Mouse (Mus musculus) layer of hippocampus, adult 8-10 months (tissue): ENCODE results near the gene Rpl18a. TPM values are rescaled to one million over a fixed set of nuclear protein-coding genes. Genes with fewer than 3 reads are reported as not detected.

Source experiments
- DNase-seq, 2 experiments: peaks; one replicate each; pipeline ENCODE4 v3.0.0; 2022; ENCODE audit warnings: low spot score in 2 of 2
- microRNA-seq, 2 experiments: library from miRNA; unstranded; fragments of <30 nt; microRNA quantifications; one replicate each; pipeline ENCODE4 v1.2.0; 2022
- total RNA-seq, 4 experiments: library from RNA; stranded (reverse); gene quantifications; 2 replicates each; pipeline ENCODE4 v1.2.4; 2022

Gene Rpl18a
- total RNA-seq, 4 experiments from 2014 or later: 619 to 893 (median 714) TPM

- DNase-seq: peak; percentile 71 to 78
Measured at GRCm38 (mm10) chr8:70856541-70857197, 40.5 kb downstream of the Rpl18a start.

DNA sequence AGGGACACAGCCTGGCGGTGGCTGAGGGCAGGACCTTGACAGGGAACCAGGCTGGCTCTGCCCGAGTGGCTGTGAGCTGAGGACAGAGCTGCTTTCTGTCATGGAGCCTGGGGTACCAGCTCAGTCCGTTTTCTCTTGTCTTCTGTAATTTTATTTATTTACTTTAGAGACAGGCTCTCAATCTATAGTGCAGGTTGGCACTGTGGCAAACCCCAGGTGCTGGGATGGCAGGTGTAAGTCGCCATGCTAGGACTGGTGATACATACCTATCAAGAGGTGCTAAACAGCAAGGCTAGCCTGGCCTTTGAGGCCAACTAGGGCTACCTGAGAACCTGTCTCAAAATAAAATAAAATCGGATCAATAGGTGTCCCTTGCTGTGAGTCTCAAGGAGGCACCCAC is 41.2 kb downstream of the Rpl18a start:
- DNase-seq: no peak

DNA sequence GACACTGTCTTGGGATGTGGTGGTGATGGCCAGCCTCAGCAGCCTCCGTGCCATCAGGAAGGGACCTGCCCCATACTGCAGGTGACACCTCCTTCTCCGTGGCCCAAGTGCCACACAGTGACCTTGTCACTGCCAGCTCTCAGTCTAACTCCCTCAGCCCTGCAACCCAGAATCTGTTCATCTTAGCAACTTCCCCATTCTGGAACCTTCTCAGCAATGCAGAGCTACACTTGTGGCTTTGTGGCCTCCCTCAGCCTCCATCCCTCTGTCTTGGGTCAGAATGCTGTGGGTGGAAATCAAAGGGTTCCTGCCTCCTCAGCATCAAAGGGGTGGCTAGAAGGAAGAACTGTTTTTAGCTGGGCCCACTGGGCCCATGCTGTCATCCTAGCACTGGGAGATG is 43.3 kb downstream of the Rpl18a start:
- DNase-seq: no peak

DNA sequence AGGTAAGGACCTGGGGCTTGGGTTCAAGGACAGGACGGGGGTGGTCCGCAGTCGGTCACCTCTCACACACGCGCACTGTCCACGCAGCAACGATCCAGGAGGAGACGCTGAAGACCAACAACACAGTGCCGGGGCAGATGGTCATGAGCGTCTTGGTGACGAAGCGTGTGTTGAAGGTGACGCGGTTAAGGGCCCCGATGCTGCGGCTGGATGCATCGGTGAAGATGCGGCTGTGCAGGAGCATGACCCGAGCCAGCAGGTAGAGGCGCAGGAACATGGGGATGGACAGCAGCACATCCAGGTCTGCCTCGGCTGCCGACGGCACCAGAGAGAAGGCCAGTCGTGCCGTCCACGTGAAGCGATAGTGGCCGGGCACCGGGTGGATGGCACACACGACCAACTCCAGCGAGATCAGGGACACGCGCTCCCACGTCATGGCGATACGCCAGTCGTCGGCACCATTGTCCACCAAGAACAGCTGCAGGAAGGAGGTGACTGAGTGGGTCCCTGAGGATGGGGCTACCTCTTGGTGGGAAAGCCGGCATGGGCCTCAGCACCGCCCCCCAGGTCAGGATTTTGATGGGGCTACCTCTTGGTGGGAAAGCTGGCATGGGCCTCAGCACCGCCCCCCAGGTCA is 44.5 kb downstream of the Rpl18a start:
- DNase-seq: no peak

DNA sequence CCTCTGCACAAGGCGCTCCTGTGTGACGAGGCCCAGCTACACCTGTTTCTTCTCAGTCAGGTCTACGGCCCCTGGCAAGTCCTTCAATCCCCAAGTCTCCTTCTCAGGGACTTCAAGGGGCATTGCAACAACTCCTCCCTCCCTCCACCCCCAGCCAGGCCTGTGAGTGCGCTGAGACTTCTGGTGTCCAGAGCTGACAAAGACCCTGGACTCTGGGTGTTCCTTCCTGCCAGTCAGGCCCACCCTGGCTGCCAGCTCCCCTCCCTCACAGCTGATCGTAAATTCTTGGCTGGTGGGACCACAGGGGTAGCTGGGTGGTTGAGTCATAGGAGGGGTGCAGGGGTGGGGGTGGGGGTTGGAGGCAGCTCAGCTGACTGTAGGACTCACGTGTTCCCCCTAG is 45.4 kb downstream of the Rpl18a start:
- no peak for DNase-seq

DNA sequence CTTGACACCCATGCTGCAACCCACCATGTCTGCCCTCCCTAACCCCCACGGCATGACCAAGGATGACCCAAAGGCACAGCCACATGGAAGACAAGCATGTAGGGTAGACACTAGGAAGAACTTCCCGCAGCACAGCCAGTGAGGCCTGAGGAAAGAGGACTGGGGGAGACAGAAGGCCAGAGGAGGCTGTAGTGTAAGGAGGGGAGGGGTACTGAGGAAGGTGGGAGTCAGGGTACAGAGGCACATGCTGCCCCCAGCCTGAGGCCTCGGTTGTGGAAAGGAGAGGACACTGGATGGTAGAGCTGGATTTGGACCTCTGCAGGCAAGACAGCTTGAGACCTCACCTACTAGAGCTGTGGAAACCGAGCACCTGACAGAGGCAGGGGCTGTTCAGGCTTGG is 46.3 kb downstream of the Rpl18a start:
- DNase-seq: no peak

- no peak for DNase-seq
Measured at GRCm38 (mm10) chr8:70850132-70850845, 46.9 kb downstream of the Rpl18a start.

DNA sequence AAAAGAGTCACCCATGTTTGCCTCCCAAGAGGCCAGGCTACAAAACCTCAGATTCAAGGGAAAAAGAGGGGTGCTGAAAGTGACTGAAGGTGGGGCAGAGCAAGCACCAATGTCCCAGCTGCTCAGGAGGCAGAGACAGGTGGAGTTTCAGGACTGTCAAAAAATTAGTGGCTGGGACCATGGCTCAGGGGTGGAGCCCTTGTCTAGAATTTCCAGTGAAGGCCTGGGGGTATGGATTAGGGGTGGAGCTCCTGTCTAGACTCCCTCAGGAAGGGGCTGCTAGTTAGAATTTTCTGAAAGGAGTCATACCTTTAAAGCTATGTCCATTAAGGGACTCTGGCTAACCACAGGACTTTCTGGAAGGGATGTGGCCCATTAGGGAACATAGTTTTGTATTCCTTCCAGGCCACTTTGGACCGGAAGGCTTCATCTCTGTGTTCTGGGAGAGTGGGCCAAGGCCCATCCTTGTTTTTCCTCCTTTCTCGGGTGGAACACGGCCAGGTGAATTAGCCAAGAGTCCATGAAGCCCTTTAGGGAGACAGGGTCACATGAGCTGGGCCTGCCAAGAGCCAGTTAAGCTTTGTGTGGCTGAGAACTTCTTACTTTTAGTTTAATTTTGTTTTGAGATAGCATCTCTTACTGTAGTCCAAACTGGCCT is 47.8 kb downstream of the Rpl18a start:
- no peak for DNase-seq

DNA sequence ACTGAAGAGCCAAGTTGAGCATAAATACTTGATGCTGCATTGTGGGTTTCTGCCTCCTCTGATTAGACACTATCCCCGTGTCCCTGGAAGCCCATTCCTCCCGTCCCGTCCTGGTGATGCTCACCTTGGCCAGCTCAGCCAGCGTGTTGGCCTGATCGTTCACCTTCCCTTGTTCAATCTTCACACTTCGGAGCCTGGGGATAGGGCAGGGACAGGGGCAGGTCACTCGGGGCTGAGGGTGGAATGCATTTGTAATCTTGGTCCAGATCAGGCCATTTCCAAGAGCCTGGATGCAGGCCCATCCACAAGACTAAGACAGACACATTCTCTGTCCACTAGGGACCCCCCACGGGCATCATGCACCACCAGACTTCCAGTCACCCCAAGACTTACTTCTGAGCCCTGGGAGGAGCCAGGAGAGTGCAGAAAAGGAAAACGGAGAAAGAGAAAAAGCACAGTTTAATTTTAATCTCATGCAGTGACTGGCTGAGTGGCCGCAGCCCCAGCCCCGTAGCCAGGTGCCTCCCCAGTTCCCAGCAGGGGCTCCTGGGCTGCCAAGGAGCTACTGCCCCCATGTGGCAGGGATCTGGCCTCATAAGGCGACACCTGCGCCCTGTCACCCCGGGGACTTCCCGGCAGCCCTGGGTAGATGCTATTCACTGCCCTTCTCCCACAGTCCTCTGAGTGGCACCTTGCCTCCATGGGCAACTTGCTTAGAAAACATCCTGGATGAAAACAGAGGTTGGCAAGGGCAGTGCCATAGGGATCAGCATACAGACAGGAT is 50.6 kb downstream of the Rpl18a start:
- DNase-seq: no peak

DNA sequence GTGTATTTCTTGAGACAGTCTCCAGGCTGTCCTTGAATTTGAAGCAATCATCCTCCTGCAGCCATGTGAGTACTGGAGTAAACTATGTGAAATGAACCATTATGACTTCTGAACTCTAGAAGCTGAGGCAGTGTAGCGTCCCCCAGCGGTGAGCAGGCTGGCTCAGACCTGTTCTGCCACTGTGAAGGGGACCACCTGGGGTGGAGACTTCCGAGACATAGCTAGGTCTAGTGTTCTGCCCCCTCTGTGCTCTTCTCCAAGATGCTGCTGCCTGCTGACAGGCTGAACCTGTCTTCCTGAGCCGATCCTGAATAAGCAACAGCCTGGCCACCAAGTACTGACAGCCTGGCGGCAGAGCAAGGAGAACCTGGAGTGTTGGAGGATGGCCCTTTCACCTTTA is 52.1 kb downstream of the Rpl18a start:
- no peak for DNase-seq

Small RNAs within 50 kb of the gene (microRNA-seq; reads per million reads assigned to microRNA genes)
- gene Mir1969 (3.5 to 6.1 reads per million in 2 experiments), gene Mir7067 (0.64 to 2.3 reads per million in 2 experiments)

Other genes starting within 250 kb of the Rpl18a start
- 10 to 100 TPM; 19.8 to 34.7 (median 23.3) TPM for gene Pgpep1, start 237.0 kb downstream of the Rpl18a start, total RNA-seq
- gene Lsm4, start 224.2 kb downstream of the Rpl18a start, total RNA-seq: 10 to 100 TPM; 57.1 to 66.2 (median 64.1) TPM
- 100 to 1,000 TPM; 149 to 190 (median 160) TPM for gene Jund, start 198.5 kb downstream of the Rpl18a start, total RNA-seq
- gene Iqcn, start 194.0 kb downstream of the Rpl18a start, total RNA-seq: under 1 TPM in 2 of 4 experiments, not detected in 2; 0.14 to 0.16 TPM
- not detected for gene Gm3336, start 178.9 kb downstream of the Rpl18a start, total RNA-seq
- 1 to 10 TPM; 1.1 to 2.9 (median 1.5) TPM for gene Pde4c, start 173.7 kb downstream of the Rpl18a start, total RNA-seq
- 100 to 1,000 TPM; 732 to 771 (median 756) TPM for gene Rab3a, start 142.7 kb downstream of the Rpl18a start, total RNA-seq
- 10 to 100 TPM; 30.3 to 38.5 (median 31.7) TPM for gene Mpv17l2, start 136.5 kb downstream of the Rpl18a start, total RNA-seq
- gene Pik3r2, start 120.7 kb downstream of the Rpl18a start, total RNA-seq: 100 to 1,000 TPM; 145 to 157 (median 153) TPM
- 100 to 1,000 TPM; 340 to 427 (median 396) TPM for gene Mast3, start 92.4 kb downstream of the Rpl18a start, total RNA-seq
- 1 to 10 TPM in 1 of 4 experiments, under 1 TPM in 3; 0.83 to 1.1 (median 0.85) TPM for gene Il12rb1, start 89.0 kb downstream of the Rpl18a start, total RNA-seq
- gene Arrdc2, start 57.7 kb downstream of the Rpl18a start, total RNA-seq: 10 to 100 TPM; 14.8 to 25.8 (median 21.3) TPM
- gene Kcnn1, start 34.2 kb downstream of the Rpl18a start, total RNA-seq: 10 to 100 TPM; 16.5 to 20.0 (median 16.6) TPM
- 10 to 100 TPM; 69.8 to 87.9 (median 78.7) TPM for gene Ccdc124, start 23.5 kb downstream of the Rpl18a start, total RNA-seq
- 10 to 100 TPM; 10.5 to 12.3 (median 11.0) TPM for gene Slc5a5, start 4.7 kb downstream of the Rpl18a start, total RNA-seq
- gene Map1s, start 8.5 kb upstream of the Rpl18a start, total RNA-seq: 10 to 100 TPM; 85.7 to 93.1 (median 88.8) TPM